Mouse (Mus musculus): Measurements from ENCODE around the gene Kidins220. TPM values are rescaled to one million over a fixed set of nuclear protein-coding genes. Genes with fewer than 3 reads are reported as not detected.

Kidins220 gene
- total and polyA plus RNA-seq, 3 experiments, result 41.6 to 68.4 (median 68.4) TPM

DNA sequence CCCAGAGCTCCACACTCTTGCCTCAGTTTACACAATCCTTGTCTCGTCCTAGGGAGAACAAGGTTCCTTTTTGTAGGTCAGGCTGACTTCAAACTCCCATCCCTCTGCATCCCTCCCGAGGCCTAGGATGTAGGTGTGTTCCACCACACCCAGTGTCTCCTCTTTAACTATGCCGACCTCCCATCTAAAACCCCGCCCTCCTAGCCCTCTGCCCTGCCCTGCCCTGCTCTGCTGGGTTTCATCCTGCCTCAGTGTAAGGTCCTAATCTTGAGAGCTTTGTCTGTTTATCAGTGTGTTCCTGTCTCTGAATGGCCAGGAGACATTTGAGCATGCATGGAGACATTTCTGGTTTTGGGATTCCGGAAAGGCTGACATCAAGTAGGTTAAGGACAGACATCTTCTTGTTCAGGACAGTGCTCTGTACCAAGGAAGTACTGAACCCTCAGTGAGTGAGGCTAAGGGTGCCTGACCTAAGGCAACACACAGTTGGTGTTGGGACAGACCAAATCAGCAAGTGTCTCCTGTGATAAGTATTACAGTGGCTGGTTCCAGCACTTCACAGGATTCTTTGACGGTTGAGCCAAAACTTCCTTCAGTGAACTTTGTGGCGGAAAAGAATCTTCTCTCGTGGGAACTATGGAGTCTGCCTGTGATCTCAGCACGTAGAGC, 32.0 kb upstream of the Kidins220 start:
- H3K4me3 ChIP-seq, result no peak overlapping the region
- TF ChIP-seq POLR2A (IDR thresholded peaks at IDR 0.05; ENCODE audit: insufficient read depth, low read depth, low read length) (no peak), CTCF (IDR thresholded peaks at IDR 0.05) (no peak), EP300 (IDR thresholded peaks at IDR 0.05; ENCODE audit: insufficient read depth, low read depth, low read length) (no peak)
- no peaks in the 10 kb centered on the region for H3K27me3 ChIP-seq (ENCODE audit: control insufficient read depth, insufficient read depth, low read length)
- H3K79me2 ChIP-seq (replicated peaks; ENCODE audit: control insufficient read depth, insufficient read depth, low read length), result no peaks in the 10 kb centered on the region
- WGBS, result 58% methylated on average over 9 of the region's 9 CpGs
- no peaks in the 10 kb centered on the region for H3K4me1 ChIP-seq (ENCODE audit: control insufficient read depth, insufficient read depth, low read length)
- H3K27ac ChIP-seq, result no peak overlapping the region
- no peak overlapping the region for H3K9ac ChIP-seq (ENCODE audit: low read depth, low read length)
- no peak for DNase-seq
- H3K36me3 ChIP-seq (ENCODE audit: control insufficient read depth, insufficient read depth, low read length), result no peaks in the 10 kb centered on the region
- intact Hi-C loops (cut with DNase I), result no loop called here

GRCm38 (mm10) chr12:24943427-24943826, 31.3 kb upstream of the Kidins220 start:
- Histone ChIP-seq H3K79me2 (replicated peaks; ENCODE audit: control insufficient read depth, insufficient read depth, low read length) (no peaks in the 10 kb centered on the region), H3K4me3 (no peak overlapping the region), H3K27ac (no peak overlapping the region), H3K27me3 (ENCODE audit: control insufficient read depth, insufficient read depth, low read length) (no peaks in the 10 kb centered on the region), H3K4me1 (ENCODE audit: control insufficient read depth, insufficient read depth, low read length) (no peaks in the 10 kb centered on the region), H3K36me3 (ENCODE audit: control insufficient read depth, insufficient read depth, low read length) (no peaks in the 10 kb centered on the region), H3K9ac (ENCODE audit: low read depth, low read length) (no peak overlapping the region)
- intact Hi-C loops (cut with DNase I), result no loop called here
- DNase-seq, result no peak
- TF ChIP-seq POLR2A (IDR thresholded peaks at IDR 0.05; ENCODE audit: insufficient read depth, low read depth, low read length) (no peak), CTCF (IDR thresholded peaks at IDR 0.05) (no peak), EP300 (IDR thresholded peaks at IDR 0.05; ENCODE audit: insufficient read depth, low read depth, low read length) (no peak)
- WGBS, result 82% methylated on average over 4 of the region's 4 CpGs

DNA sequence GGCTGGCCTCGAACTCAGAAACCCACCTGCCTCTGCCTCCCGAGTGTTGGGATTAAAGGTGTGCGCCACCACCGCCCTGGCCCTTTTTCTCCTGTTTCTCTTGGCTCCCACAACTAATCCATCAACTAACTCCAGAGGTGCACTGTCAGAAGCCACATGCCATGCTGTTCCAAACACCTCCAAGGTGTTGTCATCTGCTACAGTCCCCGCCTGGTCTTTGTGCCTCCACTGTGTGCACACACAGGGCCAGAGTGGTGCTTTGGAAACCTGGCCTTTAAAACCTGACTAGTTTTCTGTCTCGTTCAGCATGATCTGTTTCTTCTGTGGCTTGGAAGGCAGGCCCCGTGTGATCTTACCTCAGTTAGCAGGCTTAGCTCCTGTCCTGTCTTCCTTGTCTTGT, 30.1 kb upstream of the Kidins220 start:
- 86% methylated on average over 7 of the region's 7 CpGs for WGBS
- TF ChIP-seq EP300 (IDR thresholded peaks at IDR 0.05; ENCODE audit: insufficient read depth, low read depth, low read length) (no peak), CTCF (IDR thresholded peaks at IDR 0.05) (no peak)
- Histone ChIP-seq H3K27me3 (ENCODE audit: control insufficient read depth, insufficient read depth, low read length) (no peaks in the 10 kb centered on the region), H3K4me1 (ENCODE audit: control insufficient read depth, insufficient read depth, low read length) (no peaks in the 10 kb centered on the region), H3K4me3 (no peak overlapping the region), H3K9ac (ENCODE audit: low read depth, low read length) (no peak overlapping the region), H3K27ac (no peak overlapping the region), H3K79me2 (replicated peaks; ENCODE audit: control insufficient read depth, insufficient read depth, low read length) (no peaks in the 10 kb centered on the region), H3K36me3 (ENCODE audit: control insufficient read depth, insufficient read depth, low read length) (no peaks in the 10 kb centered on the region)
- DNase-seq, result no peak
- intact Hi-C loops (cut with DNase I), result no loop called here

- no peaks in the 10 kb centered on the region for H3K27me3 ChIP-seq (ENCODE audit: control insufficient read depth, insufficient read depth, low read length)
- no peak overlapping the region for H3K9ac ChIP-seq (ENCODE audit: low read depth, low read length)
- H3K27ac ChIP-seq, result no peak overlapping the region
- TF ChIP-seq CTCF (IDR thresholded peaks at IDR 0.05), result no peak
- TF ChIP-seq POLR2A (IDR thresholded peaks at IDR 0.05; ENCODE audit: insufficient read depth, low read depth, low read length), result no peak
- no peak for TF ChIP-seq EP300 (IDR thresholded peaks at IDR 0.05; ENCODE audit: insufficient read depth, low read depth, low read length)
- no peaks in the 10 kb centered on the region for H3K4me1 ChIP-seq (ENCODE audit: control insufficient read depth, insufficient read depth, low read length)
- 90% methylated on average over 14 of the region's 14 CpGs for WGBS
- no peaks in the 10 kb centered on the region for H3K36me3 ChIP-seq (ENCODE audit: control insufficient read depth, insufficient read depth, low read length)
- DNase-seq, result no peak
- intact Hi-C loops (cut with DNase I), result loop anchor here (2.0 to 5.0 kb wide), 2 partner anchors 20 to 115 kb away; partner anchors contain the start of gene Mboat2
- H3K4me3 ChIP-seq, result no peak overlapping the region
- no peaks in the 10 kb centered on the region for H3K79me2 ChIP-seq (replicated peaks; ENCODE audit: control insufficient read depth, insufficient read depth, low read length)
These were observed 27.7 kb upstream of the Kidins220 start for GRCm38 (mm10) chr12:24947065-24947464.

DNA sequence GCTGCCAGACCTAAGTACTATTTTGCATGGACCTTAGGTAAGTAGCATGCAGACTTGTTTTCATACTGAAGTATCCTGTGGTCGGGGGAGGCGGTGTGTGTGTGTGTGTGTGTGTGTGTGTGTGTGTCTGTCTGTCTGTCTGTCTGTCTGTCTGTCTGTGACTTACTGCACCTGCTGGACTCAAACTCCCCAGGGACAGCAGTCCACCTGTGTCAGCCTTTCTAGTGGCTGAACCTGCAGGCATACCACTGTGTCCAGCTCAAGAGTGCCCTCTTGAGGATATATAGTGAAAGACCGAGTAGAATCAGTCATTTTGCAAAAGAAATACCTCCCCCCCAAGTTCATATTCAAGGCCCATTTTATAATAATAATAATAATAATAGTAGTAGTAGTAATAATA, 26.4 kb upstream of the Kidins220 start:
- H3K4me3 ChIP-seq, result no peak overlapping the region
- H3K36me3 ChIP-seq (ENCODE audit: control insufficient read depth, insufficient read depth, low read length), result no peaks in the 10 kb centered on the region
- no peaks in the 10 kb centered on the region for H3K4me1 ChIP-seq (ENCODE audit: control insufficient read depth, insufficient read depth, low read length)
- DNase-seq, result peak in 1 of 2 experiments; percentile 15
- no peak overlapping the region for H3K9ac ChIP-seq (ENCODE audit: low read depth, low read length)
- intact Hi-C loops (cut with DNase I), result loop anchor here (1.0 to 5.0 kb wide), 2 partner anchors 116 to 231 kb away; partner anchors contain the start of gene Mboat2
- TF ChIP-seq CTCF (IDR thresholded peaks at IDR 0.05), result peak; percentile 75
- 0 out of 2 replicates have a peak, but pooled peaks have one; percentile 45 for TF ChIP-seq EP300 (IDR thresholded peaks at IDR 0.05; ENCODE audit: insufficient read depth, low read depth, low read length)
- TF ChIP-seq POLR2A (IDR thresholded peaks at IDR 0.05; ENCODE audit: insufficient read depth, low read depth, low read length), result no peak
- 63% methylated on average over 3 of the region's 3 CpGs for WGBS
- H3K79me2 ChIP-seq (replicated peaks; ENCODE audit: control insufficient read depth, insufficient read depth, low read length), result no peaks in the 10 kb centered on the region
- no peaks in the 10 kb centered on the region for H3K27me3 ChIP-seq (ENCODE audit: control insufficient read depth, insufficient read depth, low read length)
- H3K27ac ChIP-seq, result no peak overlapping the region

DNA sequence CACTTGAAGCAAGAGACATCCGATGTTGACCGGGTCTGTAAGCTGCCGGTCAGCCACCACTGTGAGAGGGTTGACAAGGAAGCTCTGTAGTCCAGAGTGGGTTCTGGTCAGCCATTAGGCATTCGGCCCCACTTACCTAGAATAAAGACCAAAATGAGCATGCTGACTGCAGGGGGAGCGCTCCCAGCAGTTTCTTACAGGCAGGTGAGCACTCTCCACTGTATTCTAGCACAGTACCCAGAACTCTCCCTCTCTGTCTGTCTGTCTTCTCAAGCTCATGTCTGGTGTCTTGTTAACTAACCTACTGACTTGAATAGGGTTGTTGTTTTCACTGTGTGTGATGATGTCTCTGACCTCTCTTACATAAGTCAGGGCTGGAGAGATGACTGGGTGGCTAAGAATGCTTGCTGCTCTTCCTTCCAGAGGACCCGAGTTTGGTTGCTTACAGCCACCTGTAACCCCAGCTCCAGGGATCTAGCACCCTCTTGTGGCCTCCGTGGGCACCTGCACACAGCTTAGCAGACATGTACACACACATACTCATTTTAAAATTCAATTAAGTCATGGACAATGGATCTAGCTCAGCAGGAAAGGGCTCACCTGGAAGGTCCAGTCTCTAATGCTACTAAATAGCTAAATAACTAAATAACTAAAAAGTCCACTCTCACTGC, 24.2 kb upstream of the Kidins220 start:
- Histone ChIP-seq H3K9ac (ENCODE audit: low read depth, low read length) (no peak overlapping the region), H3K79me2 (replicated peaks; ENCODE audit: control insufficient read depth, insufficient read depth, low read length) (no peaks in the 10 kb centered on the region), H3K4me3 (no peak overlapping the region), H3K27me3 (ENCODE audit: control insufficient read depth, insufficient read depth, low read length) (no peaks in the 10 kb centered on the region), H3K4me1 (ENCODE audit: control insufficient read depth, insufficient read depth, low read length) (no peaks in the 10 kb centered on the region), H3K27ac (no peak overlapping the region), H3K36me3 (ENCODE audit: control insufficient read depth, insufficient read depth, low read length) (no peaks in the 10 kb centered on the region)
- WGBS, result 92% methylated on average over 7 of the region's 7 CpGs
- no peak for TF ChIP-seq EP300 (IDR thresholded peaks at IDR 0.05; ENCODE audit: insufficient read depth, low read depth, low read length)
- peak; percentile 52 for TF ChIP-seq CTCF (IDR thresholded peaks at IDR 0.05)
- no peak for DNase-seq
- intact Hi-C loops (cut with DNase I), result no loop called here
